Mouse (Mus musculus) kidney, adult 2 months (tissue): ENCODE data around the gene Vps13d. TPM values are rescaled to one million over a fixed set of nuclear protein-coding genes. Genes with fewer than 3 reads are reported as not detected.

Experiments
- DNase-seq: peaks from one replicate; pipeline ENCODE4 v3.0.0; 2021
- H3K27ac ChIP-seq: fragments of 200-500 bp; 2 replicates; pipeline ENCODE4 v1.5.1; 2012; ENCODE audit warnings: low read depth, low read length, control low read depth, inconsistent platforms; ENCODE audit not compliant: insufficient read depth
- H3K27me3 ChIP-seq: fragments of 200-500 bp; replicated peaks from 2 replicates; pipeline ENCODE4 v1.6.1; 2012; ENCODE audit warnings: mild to moderate bottlenecking, moderate library complexity, low read length, inconsistent platforms; ENCODE audit not compliant: control insufficient read depth, insufficient read depth
- H3K36me3 ChIP-seq: fragments of 200-500 bp; 2 replicates; pipeline ENCODE4 v1.6.1; 2012; ENCODE audit warnings: mild to moderate bottlenecking, moderate library complexity, low read length, inconsistent platforms; ENCODE audit not compliant: control insufficient read depth, insufficient read depth
- H3K4me1 ChIP-seq: fragments of 200-500 bp; 2 replicates; pipeline ENCODE4 v1.6.1; 2011; ENCODE audit warnings: low read length; ENCODE audit not compliant: control insufficient read depth, insufficient read depth
- H3K4me3 ChIP-seq: fragments of 200-500 bp; 2 replicates; pipeline ENCODE4 v1.5.1; 2011; ENCODE audit warnings: mild to moderate bottlenecking, low read depth, low read length, control low read depth; ENCODE audit not compliant: insufficient read depth
- CTCF ChIP-seq: fragments of 200-500 bp; conservative IDR thresholded peaks from 2 replicates; pipeline ENCODE4 v1.5.1; 2011; ENCODE audit warnings: low read depth, mild to moderate bottlenecking, control low read depth, low read length, moderate library complexity, mixed read lengths; ENCODE audit not compliant: insufficient read depth, insufficient read length
- POLR2A ChIP-seq: fragments of 200-500 bp; IDR thresholded peaks from one replicate; pipeline ENCODE4 v1.6.1; 2011; ENCODE audit warnings: low read depth, low read length, control low read depth
- WGBS: fragments of 180-500 bp; shearing (Covaris S2); methylation state at CpG from one replicate; pipeline ENCODE4 v1.1.7; 2018; 5-methylcytosine and 5-hydroxymethylcytosine counted together
- polyA plus RNA-seq: library from polyadenylated mRNA; depleted of rRNA; stranded (reverse); fragments of >200 nt; gene quantifications from 2 replicates; pipeline ENCODE4 v1.2.3, GENCODE M21; 2012

Gene Vps13d
- polyA plus RNA-seq, 1 experiment = 19.8 TPM

GRCm38 (mm10) chr4:145136705-145137104 lies 58.1 kb downstream of the Vps13d start:
- DNase-seq = no peak
- H3K27me3 ChIP-seq = no peaks in the 10 kb centered on the region
- 91% methylated on average over 1 of the region's 1 CpGs for WGBS
- H3K4me1 ChIP-seq = no peaks in the 10 kb centered on the region
- no peak overlapping the region for H3K4me3 ChIP-seq
- H3K36me3 ChIP-seq = peaks cover 15% of the 10 kb centered on the region
- no peak overlapping the region for H3K27ac ChIP-seq
- TF ChIP-seq CTCF (no peak), POLR2A (no peak)

- no peak for DNase-seq
- no peak overlapping the region for H3K4me3 ChIP-seq
- H3K27ac ChIP-seq = no peak overlapping the region
- WGBS = 73% methylated on average over 4 of the region's 4 CpGs
- TF ChIP-seq POLR2A = no peak
- TF ChIP-seq CTCF = no peak
- no peaks in the 10 kb centered on the region for H3K27me3 ChIP-seq
- H3K36me3 ChIP-seq = peaks cover 13% of the 10 kb centered on the region
- H3K4me1 ChIP-seq = no peaks in the 10 kb centered on the region
Observed at GRCm38 (mm10) chr4:145135473-145135872, 59.3 kb downstream of the Vps13d start.

- H3K36me3 ChIP-seq = peaks cover 8% of the 10 kb centered on the region
- no peaks in the 10 kb centered on the region for H3K27me3 ChIP-seq
- no peak for DNase-seq
- H3K4me3 ChIP-seq = no peak overlapping the region
- H3K4me1 ChIP-seq = no peaks in the 10 kb centered on the region
- no peak for TF ChIP-seq POLR2A
- no peak for TF ChIP-seq CTCF
- WGBS = 90% methylated on average over 1 of the region's 1 CpGs
- H3K27ac ChIP-seq = peak overlapping the region; percentile 46; the same call in 1 of the 2 replicates
Observed at GRCm38 (mm10) chr4:145130772-145131171, 64.0 kb downstream of the Vps13d start.

- Histone ChIP-seq H3K27me3 (no peaks in the 10 kb centered on the region), H3K27ac (no peak overlapping the region; the same call in 1 of the 2 replicates), H3K4me1 (no peaks in the 10 kb centered on the region), H3K4me3 (no peak overlapping the region), H3K36me3 (peaks cover 11% of the 10 kb centered on the region)
- TF ChIP-seq CTCF = no peak
- TF ChIP-seq POLR2A = no peak
- peak; percentile 71 for DNase-seq
Observed at GRCm38 (mm10) chr4:145129956-145130548, 64.8 kb downstream of the Vps13d start.

GRCm38 (mm10) chr4:145125463-145126220 lies 69.2 kb downstream of the Vps13d start:
- 71% methylated on average over 4 of the region's 4 CpGs for WGBS
- Histone ChIP-seq H3K36me3 (peaks cover 12% of the 10 kb centered on the region), H3K27me3 (no peaks in the 10 kb centered on the region), H3K4me3 (no peak overlapping the region), H3K27ac (no peak overlapping the region), H3K4me1 (no peaks in the 10 kb centered on the region)
- TF ChIP-seq CTCF = no peak
- no peak for TF ChIP-seq POLR2A
- peak; percentile 8 for DNase-seq

GRCm38 (mm10) chr4:145124419-145124818 lies 70.4 kb downstream of the Vps13d start:
- WGBS = 80% methylated on average over 4 of the region's 4 CpGs
- Histone ChIP-seq H3K27ac (no peak overlapping the region), H3K4me3 (no peak overlapping the region), H3K4me1 (no peaks in the 10 kb centered on the region), H3K36me3 (peaks cover 12% of the 10 kb centered on the region), H3K27me3 (no peaks in the 10 kb centered on the region)
- TF ChIP-seq CTCF (no peak), POLR2A (no peak)
- no peak for DNase-seq

- TF ChIP-seq CTCF (no peak), POLR2A (no peak)
- no peak overlapping the region for H3K4me3 ChIP-seq
- no peak overlapping the region for H3K27ac ChIP-seq
- no peaks in the 10 kb centered on the region for H3K27me3 ChIP-seq
- no peaks in the 10 kb centered on the region for H3K4me1 ChIP-seq
- H3K36me3 ChIP-seq = peaks cover 13% of the 10 kb centered on the region
- DNase-seq = no peak
- WGBS = 26% methylated on average over 4 of the region's 4 CpGs
Observed at GRCm38 (mm10) chr4:145111641-145112040, 83.2 kb downstream of the Vps13d start.
